Mouse (Mus musculus): ENCODE data around the gene Zfp473. TPM values are rescaled to one million over a fixed set of nuclear protein-coding genes. Genes with fewer than 3 reads are reported as not detected.
"Not testable (repeated sequence)": the region's sequence is repeated elsewhere in the genome, so short reads cannot be mapped to it uniquely, and the experiment has no call there.

The Zfp473 gene
- polyA plus RNA-seq (2014; fragmentation: Nextera tagmentation; extraction: Ambion mirVana): 0.51 and 0.61 TPM in 2 replicates

DNA sequence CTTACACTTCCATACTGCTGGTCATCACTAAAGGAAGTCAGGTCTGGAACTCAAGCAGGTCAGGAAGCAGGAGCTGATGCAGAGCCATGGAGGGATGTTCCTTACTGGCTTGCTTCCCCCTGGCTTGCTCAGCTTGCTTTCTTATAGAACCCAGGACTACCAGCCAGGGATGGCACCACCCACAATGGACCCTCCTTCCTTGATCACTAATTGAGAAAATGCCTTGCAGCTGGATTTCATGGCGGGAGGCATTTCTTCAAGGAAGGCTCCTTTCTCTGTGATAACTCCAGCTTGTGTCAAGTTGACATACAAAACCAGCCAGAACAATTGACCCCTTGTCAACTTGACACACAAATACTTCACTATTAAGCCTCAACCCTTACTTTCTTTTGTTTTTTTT, at the start of gene Zfp473:
TSS of gene Zfp473 (minus strand) at position 101 of the 400 bp plus-strand sequence.
- not testable (repeated sequence) for H3K27me3 ChIP-seq (ENCODE audit: control insufficient read depth, insufficient read depth, low read length); H3K9ac ChIP-seq (ENCODE audit: low read length)
- WGBS: 89% methylated on average over 1 of the region's 1 CpGs

DNA sequence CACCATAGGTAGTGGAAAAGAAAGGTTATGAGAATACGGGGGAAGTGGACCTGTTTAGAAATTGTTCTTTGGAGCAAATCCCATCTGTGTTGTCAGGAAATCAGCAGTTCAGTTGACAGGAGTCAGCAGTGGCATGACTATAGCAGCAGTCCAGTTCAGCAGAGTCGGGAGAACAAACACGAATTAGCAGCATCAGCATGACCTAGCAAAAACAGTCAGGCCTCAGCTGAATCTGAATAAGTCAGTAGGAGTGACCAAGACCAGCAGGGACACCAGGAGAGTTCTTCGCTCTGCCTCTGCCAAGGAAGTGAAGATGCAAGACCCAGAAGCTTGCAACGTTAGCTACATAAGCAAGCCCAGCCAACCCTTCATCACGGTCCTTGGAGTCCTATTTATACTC, 41.9 kb upstream of the Zfp473 start:
- Histone ChIP-seq H3K4me2 (ENCODE audit: low read length) (no peak overlapping the region), H3K4me1 (ENCODE audit: control insufficient read depth in 2 of 2, insufficient read depth in 2 of 2, low read length in 2 of 2) (no peaks in the 10 kb centered on the region), H3K27ac (replicated peaks in 1 of 2; ENCODE audit: control insufficient read depth in 1 of 2, insufficient read depth in 1 of 2, low read depth in 2 of 2, low read length in 2 of 2) (no peak overlapping the region), H3K9me3 (ENCODE audit: control insufficient read depth, low read length) (peaks cover 3% of the 10 kb centered on the region; the same call in 1 of the 2 replicates), H3K36me3 (ENCODE audit: control insufficient read depth, insufficient read depth, low read length) (no peaks in the 10 kb centered on the region), H3K4me3 (ENCODE audit: control insufficient read depth in 1 of 2, insufficient read depth in 1 of 2, low read depth in 1 of 2, low read length in 2 of 2) (no peak overlapping the region), H3K27me3 (ENCODE audit: control insufficient read depth, insufficient read depth, low read length) (no peaks in the 10 kb centered on the region), H3K9ac (ENCODE audit: low read length) (no peak overlapping the region)
- WGBS: 70% methylated on average over 6 of the region's 6 CpGs
- ATAC-seq (ENCODE audit: insufficient number of reproducible peaks, insufficient read depth, low FRiP score, low read depth): no peak

More for the DNA sequence above, at the start of gene Zfp473:
- not testable (repeated sequence) for H3K9me3 ChIP-seq (ENCODE audit: control insufficient read depth, low read length); ATAC-seq (ENCODE audit: insufficient number of reproducible peaks, insufficient read depth, low FRiP score, low read depth); H3K4me2 ChIP-seq (ENCODE audit: low read length); H3K27ac ChIP-seq (replicated peaks in 1 of 2; ENCODE audit: control insufficient read depth in 1 of 2, insufficient read depth in 1 of 2, low read depth in 2 of 2, low read length in 2 of 2); H3K4me3 ChIP-seq (ENCODE audit: control insufficient read depth in 1 of 2, insufficient read depth in 1 of 2, low read depth in 1 of 2, low read length in 2 of 2)
- Histone ChIP-seq H3K4me1 (ENCODE audit: control insufficient read depth in 2 of 2, insufficient read depth in 2 of 2, low read length in 2 of 2) (peaks cover 4 to 14% of the 10 kb centered on the region in 2 experiments), H3K36me3 (ENCODE audit: control insufficient read depth, insufficient read depth, low read length) (peaks cover 45% of the 10 kb centered on the region)

DNA sequence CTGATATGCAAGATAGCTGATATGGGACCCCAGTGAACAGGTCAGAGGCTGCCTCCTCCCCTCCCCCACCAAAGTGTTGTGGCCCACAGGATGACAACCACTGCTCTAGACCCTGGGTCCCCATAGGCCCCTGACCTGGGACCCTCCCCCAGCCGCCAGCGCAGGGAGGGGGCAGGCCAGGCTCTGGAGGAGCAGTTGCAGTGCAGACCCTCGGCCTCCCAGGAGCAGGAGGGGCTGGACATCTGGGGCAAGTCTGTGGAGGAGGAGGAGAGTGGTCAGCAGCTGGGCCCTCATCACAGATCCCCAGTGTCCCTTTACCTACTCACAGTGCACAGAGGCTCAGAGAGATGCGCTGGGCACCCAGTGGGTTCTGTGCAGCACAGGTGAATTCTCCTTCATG, 39.2 kb upstream of the Zfp473 start:
- WGBS: 57% methylated on average over 4 of the region's 4 CpGs
- no peaks in the 10 kb centered on the region for H3K9me3 ChIP-seq (ENCODE audit: control insufficient read depth, low read length)
- no peak overlapping the region for H3K4me3 ChIP-seq (ENCODE audit: control insufficient read depth in 1 of 2, insufficient read depth in 1 of 2, low read depth in 1 of 2, low read length in 2 of 2)
- H3K9ac ChIP-seq (ENCODE audit: low read length): no peak overlapping the region
- no peaks in the 10 kb centered on the region for H3K27me3 ChIP-seq (ENCODE audit: control insufficient read depth, insufficient read depth, low read length)
- no peak overlapping the region for H3K27ac ChIP-seq (replicated peaks in 1 of 2; ENCODE audit: control insufficient read depth in 1 of 2, insufficient read depth in 1 of 2, low read depth in 2 of 2, low read length in 2 of 2)
- H3K4me1 ChIP-seq (ENCODE audit: control insufficient read depth in 2 of 2, insufficient read depth in 2 of 2, low read length in 2 of 2): no peaks in the 10 kb centered on the region
- no peak for ATAC-seq (ENCODE audit: insufficient number of reproducible peaks, insufficient read depth, low FRiP score, low read depth)
- no peak overlapping the region for H3K4me2 ChIP-seq (ENCODE audit: low read length)
- H3K36me3 ChIP-seq (ENCODE audit: control insufficient read depth, insufficient read depth, low read length): no peaks in the 10 kb centered on the region

DNA sequence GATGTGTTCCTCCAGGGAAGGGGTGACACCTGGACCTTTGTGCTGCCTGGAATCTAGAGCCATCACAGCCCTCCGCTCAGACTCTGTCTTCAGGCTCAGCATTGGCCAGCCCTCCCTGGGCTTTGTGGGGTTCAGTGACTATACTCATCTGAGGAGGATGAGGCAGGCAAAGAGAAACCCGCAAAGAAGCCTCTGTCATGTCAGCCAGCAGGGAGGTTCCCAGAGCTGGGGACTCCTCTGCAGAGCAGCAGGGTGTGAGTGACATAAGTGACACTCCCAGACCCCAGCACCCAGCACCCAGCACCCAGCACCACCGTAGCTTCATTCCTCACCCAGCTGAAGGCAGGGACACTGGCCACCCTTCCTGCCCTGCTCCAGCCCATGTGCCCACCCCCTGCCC, 38.7 kb upstream of the Zfp473 start:
- H3K4me3 ChIP-seq (ENCODE audit: control insufficient read depth in 1 of 2, insufficient read depth in 1 of 2, low read depth in 1 of 2, low read length in 2 of 2): no peak overlapping the region
- ATAC-seq (ENCODE audit: insufficient number of reproducible peaks, insufficient read depth, low FRiP score, low read depth): no peak
- 55% methylated on average over 3 of the region's 3 CpGs for WGBS
- no peaks in the 10 kb centered on the region for H3K4me1 ChIP-seq (ENCODE audit: control insufficient read depth in 2 of 2, insufficient read depth in 2 of 2, low read length in 2 of 2)
- no peak overlapping the region for H3K4me2 ChIP-seq (ENCODE audit: low read length)
- H3K27me3 ChIP-seq (ENCODE audit: control insufficient read depth, insufficient read depth, low read length): no peaks in the 10 kb centered on the region
- no peaks in the 10 kb centered on the region for H3K36me3 ChIP-seq (ENCODE audit: control insufficient read depth, insufficient read depth, low read length)
- no peak overlapping the region for H3K9ac ChIP-seq (ENCODE audit: low read length)
- no peaks in the 10 kb centered on the region for H3K9me3 ChIP-seq (ENCODE audit: control insufficient read depth, low read length)
- H3K27ac ChIP-seq (replicated peaks in 1 of 2; ENCODE audit: control insufficient read depth in 1 of 2, insufficient read depth in 1 of 2, low read depth in 2 of 2, low read length in 2 of 2): no peak overlapping the region

DNA sequence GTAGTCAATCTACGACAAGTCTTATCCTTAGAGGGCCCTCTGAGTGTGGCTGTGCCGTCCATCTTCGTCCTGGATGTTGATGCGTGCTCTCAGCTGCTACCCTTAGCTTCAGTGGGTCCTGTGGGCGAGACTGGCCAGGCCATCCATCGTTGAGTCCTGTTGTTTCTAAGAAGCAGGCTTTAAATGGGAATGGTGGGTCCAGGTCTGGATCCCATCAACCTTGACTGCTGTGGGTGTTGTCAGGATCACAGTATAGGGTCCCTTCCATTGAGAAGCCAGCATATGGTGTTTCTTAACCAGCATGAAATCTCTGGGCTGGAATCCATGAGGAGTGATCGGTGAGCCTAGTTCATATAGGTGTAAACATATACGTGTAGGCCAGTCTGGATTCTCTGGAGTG, 29.3 kb upstream of the Zfp473 start:
- Histone ChIP-seq H3K4me1 (ENCODE audit: control insufficient read depth in 2 of 2, insufficient read depth in 2 of 2, low read length in 2 of 2) (no peaks in the 10 kb centered on the region), H3K4me2 (ENCODE audit: low read length) (no peak overlapping the region), H3K9me3 (ENCODE audit: control insufficient read depth, low read length) (no peaks in the 10 kb centered on the region), H3K27me3 (ENCODE audit: control insufficient read depth, insufficient read depth, low read length) (no peaks in the 10 kb centered on the region), H3K9ac (ENCODE audit: low read length) (no peak overlapping the region), H3K4me3 (ENCODE audit: control insufficient read depth in 1 of 2, insufficient read depth in 1 of 2, low read depth in 1 of 2, low read length in 2 of 2) (no peak overlapping the region), H3K36me3 (ENCODE audit: control insufficient read depth, insufficient read depth, low read length) (peaks cover 23% of the 10 kb centered on the region), H3K27ac (replicated peaks in 1 of 2; ENCODE audit: control insufficient read depth in 1 of 2, insufficient read depth in 1 of 2, low read depth in 2 of 2, low read length in 2 of 2) (no peak overlapping the region)
- no peak for ATAC-seq (ENCODE audit: insufficient number of reproducible peaks, insufficient read depth, low FRiP score, low read depth)
- 75% methylated on average over 8 of the region's 8 CpGs for WGBS

DNA sequence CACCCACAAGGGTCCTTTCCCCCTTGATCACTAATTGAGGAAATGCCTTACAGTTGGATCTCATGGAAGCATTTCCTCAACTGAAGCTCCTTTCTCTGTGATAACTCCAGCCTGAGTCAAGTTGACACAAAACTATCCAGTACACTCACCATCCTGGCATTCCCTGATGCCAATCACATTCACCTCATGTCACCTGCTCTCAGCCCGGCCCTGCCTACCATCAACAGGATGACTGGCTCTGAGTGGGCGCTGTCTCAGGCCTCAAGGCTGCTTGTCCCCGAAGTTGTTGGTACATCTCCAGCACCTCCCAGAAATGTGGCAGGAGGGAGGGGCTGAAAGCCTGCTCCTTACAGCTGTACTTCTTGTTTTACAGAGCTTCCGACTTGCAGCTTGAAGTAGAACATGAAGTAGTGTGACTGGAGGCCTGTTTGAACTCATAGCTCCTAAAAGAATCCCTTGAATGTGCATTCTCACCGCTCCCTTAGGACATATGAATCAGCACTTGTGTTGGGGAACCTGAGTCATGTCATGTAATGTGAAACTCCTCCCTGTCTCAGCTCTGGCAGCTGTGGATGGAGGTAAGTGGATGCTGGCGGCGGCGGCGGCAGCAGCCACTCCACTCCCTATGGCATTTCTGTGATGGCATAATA, 26.1 kb upstream of the Zfp473 start:
- Histone ChIP-seq H3K9ac (ENCODE audit: low read length) (no peak overlapping the region), H3K36me3 (ENCODE audit: control insufficient read depth, insufficient read depth, low read length) (peaks cover 53% of the 10 kb centered on the region), H3K27ac (replicated peaks in 1 of 2; ENCODE audit: control insufficient read depth in 1 of 2, insufficient read depth in 1 of 2, low read depth in 2 of 2, low read length in 2 of 2) (no peak overlapping the region), H3K4me3 (ENCODE audit: control insufficient read depth in 1 of 2, insufficient read depth in 1 of 2, low read depth in 1 of 2, low read length in 2 of 2) (no peak overlapping the region), H3K9me3 (ENCODE audit: control insufficient read depth, low read length) (no peaks in the 10 kb centered on the region), H3K4me1 (ENCODE audit: control insufficient read depth in 2 of 2, insufficient read depth in 2 of 2, low read length in 2 of 2) (no peaks in the 10 kb centered on the region), H3K27me3 (ENCODE audit: control insufficient read depth, insufficient read depth, low read length) (no peaks in the 10 kb centered on the region), H3K4me2 (ENCODE audit: low read length) (no peak overlapping the region)
- WGBS: 88% methylated on average over 9 of the region's 9 CpGs
- no peak for ATAC-seq (ENCODE audit: insufficient number of reproducible peaks, insufficient read depth, low FRiP score, low read depth)

DNA sequence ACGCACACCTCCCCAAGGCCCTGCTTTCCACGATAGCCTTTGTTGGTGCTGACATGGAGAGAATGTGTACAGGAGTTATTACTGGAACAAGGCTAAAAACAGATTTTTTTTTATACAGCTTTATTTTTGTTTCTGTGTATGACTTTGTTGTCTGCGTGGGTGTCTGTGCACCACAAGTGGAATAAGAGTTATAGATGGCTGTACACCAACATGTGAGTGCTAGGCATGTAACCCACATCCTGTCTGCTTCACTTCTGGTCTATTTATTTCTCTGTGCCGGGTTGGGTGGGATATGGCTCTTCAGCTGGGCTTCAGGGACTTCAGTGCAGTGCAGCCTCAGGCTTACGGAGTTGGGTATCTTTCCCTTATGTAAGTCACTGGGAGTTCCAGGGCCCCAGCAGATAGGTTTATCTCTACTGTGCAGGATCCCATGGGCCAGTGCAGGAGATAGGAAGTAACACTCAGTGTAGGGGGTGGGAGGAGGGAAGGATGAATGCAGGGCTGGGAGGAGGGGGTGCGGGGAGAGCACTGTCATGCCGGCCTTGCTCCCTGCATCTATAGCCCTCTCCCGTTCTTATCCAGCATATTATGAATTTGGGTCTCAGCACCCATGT, 21.8 kb upstream of the Zfp473 start:
- no peaks in the 10 kb centered on the region for H3K27me3 ChIP-seq (ENCODE audit: control insufficient read depth, insufficient read depth, low read length)
- no peak overlapping the region for H3K9ac ChIP-seq (ENCODE audit: low read length)
- no peak overlapping the region for H3K27ac ChIP-seq (replicated peaks in 1 of 2; ENCODE audit: control insufficient read depth in 1 of 2, insufficient read depth in 1 of 2, low read depth in 2 of 2, low read length in 2 of 2)
- ATAC-seq (ENCODE audit: insufficient number of reproducible peaks, insufficient read depth, low FRiP score, low read depth): no peak
- no peaks in the 10 kb centered on the region for H3K4me1 ChIP-seq (ENCODE audit: control insufficient read depth in 2 of 2, insufficient read depth in 2 of 2, low read length in 2 of 2)
- H3K36me3 ChIP-seq (ENCODE audit: control insufficient read depth, insufficient read depth, low read length): peaks cover 89% of the 10 kb centered on the region
- H3K4me3 ChIP-seq (ENCODE audit: control insufficient read depth in 1 of 2, insufficient read depth in 1 of 2, low read depth in 1 of 2, low read length in 2 of 2): no peak overlapping the region
- WGBS: 76% methylated on average over 8 of the region's 8 CpGs
- H3K9me3 ChIP-seq (ENCODE audit: control insufficient read depth, low read length): no peaks in the 10 kb centered on the region
- H3K4me2 ChIP-seq (ENCODE audit: low read length): no peak overlapping the region

Data from heart, embryonic 14.5 days (tissue).